Mouse (Mus musculus): Measurements from ENCODE around the gene Abcg5.

Abcg5 gene

DNA sequence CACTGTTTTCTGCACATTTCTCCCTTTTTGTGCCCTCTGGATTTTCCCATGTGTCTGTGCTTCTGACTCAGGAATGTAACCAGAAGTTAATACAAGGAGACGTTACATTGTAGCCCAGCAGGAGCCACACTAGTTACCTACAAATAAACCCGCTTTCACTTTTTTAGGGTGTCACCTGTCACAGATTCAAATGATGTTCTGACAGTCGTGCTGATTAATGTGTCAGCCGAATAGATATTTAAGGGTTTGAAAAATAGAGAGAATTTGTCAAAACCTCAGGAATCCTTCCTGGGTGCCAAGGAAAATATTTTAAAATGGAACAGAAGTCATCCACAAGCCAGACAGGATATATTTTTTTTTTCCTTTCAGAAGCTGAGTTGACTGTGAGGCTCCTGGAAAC is 2.5 kb upstream of the Abcg5 start:
- no peak for DNase-seq (ENCODE audit: low read depth, low spot score)

DNA sequence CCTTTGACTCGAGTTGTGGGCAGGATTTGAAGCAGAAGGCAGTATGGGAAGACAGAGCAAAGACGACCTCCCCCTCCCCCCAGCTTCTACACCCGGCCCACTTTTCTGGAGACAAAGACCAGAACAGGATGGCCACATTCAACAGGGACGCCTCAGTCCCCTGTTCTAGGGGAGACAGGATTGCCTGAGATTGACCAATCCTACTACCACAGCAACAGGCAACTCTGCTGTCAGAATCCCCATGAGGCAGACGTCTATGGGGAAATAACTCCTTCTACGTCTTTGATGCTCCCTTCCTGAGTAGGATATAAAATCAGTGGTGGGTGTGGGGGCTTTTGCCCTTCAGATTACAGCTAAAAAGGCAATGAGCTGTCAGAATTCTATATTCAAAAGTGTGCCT is 1.5 kb upstream of the Abcg5 start:
- DNase-seq (ENCODE audit: low read depth, low spot score), result no peak

DNA sequence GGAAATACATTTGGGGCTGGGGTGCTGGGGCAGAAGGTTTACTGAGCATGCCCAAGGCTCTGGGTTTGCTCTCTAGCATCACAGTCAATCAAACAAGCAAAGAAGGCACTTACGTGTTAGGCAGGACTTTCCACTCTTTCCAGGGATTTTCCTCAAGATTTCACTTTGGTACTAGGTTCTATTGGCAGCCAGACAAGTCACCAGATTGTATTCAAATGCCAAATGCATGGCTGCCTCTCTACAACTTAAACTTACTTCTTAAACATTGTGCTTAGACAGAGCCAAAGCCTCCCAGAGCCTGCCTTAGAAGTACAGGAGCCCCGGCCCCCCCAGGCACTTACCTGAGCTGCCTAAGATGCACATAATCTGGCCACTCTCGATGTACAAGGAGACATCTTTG is 1.1 kb downstream of the Abcg5 start:
- no peak for DNase-seq (ENCODE audit: low read depth, low spot score)

- DNase-seq (ENCODE audit: low read depth, low spot score), result no peak
These were observed 5.2 kb downstream of the Abcg5 start for GRCm38 (mm10) chr17:84677595-84677994.

DNA sequence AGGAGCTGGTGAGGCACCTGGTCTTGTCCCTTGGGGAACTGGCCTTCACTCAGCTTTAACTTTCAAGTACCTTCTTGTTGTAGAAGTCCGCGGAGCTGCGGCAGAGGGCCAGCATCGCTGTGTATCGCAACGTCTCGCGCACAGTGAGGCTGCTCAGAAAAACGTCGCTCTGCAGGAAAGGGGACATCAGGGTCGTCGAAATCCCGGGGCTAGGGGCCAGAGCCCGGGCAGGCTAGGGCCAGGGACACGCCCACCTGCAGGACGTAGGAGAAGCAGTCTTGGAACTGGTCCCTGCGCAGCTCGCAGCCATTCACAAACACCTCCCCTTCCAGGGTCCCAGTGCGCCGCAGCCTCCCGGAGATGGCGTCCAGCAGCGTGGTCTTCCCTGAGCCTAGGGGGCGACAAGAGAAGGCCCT is 6.9 kb downstream of the Abcg5 start, which contains the start of gene Abcg8:
Gene Abcg8, plus strand, starts transcription at position 352 of the 416 bp plus-strand sequence.
- no peak for DNase-seq (ENCODE audit: low read depth, low spot score)

GRCm38 (mm10) chr17:84675204-84675603 is 7.6 kb downstream of the Abcg5 start:
- no peak for DNase-seq (ENCODE audit: low read depth, low spot score)

GRCm38 (mm10) chr17:84674048-84674447 is 8.8 kb downstream of the Abcg5 start:
- DNase-seq (ENCODE audit: low read depth, low spot score), result no peak

DNA sequence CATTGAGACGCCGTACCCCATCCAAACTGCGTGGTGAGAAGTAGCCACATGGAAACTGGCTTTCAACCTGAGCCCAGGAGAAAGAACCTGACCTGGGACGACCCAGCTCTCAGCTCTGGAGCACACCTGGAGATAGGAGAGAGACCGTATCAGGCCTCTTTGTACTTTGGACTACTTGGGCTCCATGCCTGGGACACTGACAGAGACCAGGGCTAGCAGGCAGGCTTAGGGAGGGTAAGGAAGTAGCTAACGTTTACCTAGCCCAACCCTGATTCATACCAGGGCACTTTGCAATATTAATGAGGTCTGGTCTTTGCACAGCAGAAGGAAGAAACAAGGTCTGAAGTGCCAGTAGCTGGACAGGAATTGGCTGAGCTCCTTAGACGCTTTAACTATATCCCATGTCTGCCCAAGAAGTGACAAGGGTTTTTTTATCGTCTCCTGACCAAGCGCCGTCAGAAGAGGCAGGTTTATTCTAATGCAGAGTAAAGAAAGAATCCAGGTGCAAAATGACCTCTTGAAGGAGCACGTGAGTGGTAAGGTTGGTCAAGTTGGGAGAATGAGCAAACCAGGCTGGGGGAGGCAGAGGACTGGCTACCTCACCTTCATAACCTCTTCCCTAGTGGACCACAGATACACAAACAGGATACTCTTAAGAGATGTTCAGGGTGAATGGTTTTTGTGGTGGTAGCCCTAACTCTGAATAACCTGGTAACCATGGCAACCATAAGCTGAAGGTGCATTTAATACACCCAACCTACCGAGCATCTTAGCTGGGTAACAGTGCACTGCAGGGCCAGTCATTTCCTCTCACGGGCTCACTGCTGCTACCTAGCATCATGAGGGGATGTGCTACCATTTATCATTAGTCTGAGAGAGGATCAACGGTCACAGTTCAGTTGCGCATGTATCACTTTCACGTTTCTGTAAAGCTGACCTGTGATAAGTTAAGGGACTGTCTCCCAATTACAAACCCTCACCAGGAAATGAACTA is 10.1 kb downstream of the Abcg5 start:
- no peak for DNase-seq (ENCODE audit: low read depth, low spot score)

DNA sequence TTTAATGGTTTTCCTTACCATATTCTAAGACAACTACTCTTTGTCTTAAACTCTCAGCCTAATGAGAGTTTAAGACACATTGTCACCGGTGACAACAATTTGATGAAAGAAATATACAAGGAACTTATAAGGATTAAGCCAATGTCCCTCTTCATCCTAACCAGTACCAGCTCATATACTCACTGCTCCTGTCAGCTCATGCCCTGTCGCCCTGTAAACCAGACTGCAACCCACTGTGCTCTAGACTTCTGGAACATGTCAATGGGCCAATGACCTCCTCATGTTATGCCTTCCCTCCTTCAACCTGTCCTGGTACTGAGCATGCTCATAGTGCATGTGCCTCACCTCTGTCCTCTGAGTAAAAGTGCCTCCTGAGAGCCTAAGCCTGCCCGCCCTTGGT is 15.0 kb downstream of the Abcg5 start:
- DNase-seq (ENCODE audit: low read depth, low spot score), result no peak

- no peak for DNase-seq (ENCODE audit: low read depth, low spot score)
These were observed 17.1 kb downstream of the Abcg5 start for GRCm38 (mm10) chr17:84665691-84666090.

DNA sequence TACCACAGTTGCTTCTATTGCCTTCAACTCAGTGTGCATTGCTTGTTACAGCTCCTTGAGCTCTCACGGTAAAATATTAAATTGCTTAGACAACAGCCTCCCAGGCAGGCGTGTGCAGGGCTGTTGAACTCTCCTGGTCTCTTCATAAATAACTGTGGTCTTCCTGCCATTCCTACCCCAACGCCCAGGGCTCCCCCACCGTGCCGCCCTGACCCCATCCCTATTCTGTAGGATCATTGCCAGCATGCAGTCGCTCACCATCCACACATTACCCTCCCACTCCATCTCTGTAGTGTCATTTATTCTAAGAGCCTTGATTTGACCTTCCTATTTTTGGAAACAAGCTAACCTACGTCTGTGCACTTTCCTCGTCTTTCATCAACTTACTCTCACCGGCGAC is 17.8 kb downstream of the Abcg5 start:
- DNase-seq (ENCODE audit: low read depth, low spot score), result no peak

- DNase-seq (ENCODE audit: low read depth, low spot score), result no peak
These were observed 23.9 kb downstream of the Abcg5 start for GRCm38 (mm10) chr17:84658951-84659350.

GRCm38 (mm10) chr17:84658195-84658594 is 24.6 kb downstream of the Abcg5 start:
- DNase-seq (ENCODE audit: low read depth, low spot score), result no peak

- DNase-seq (ENCODE audit: low read depth, low spot score), result no peak
These were observed 25.0 kb downstream of the Abcg5 start for GRCm38 (mm10) chr17:84657782-84658181.

GRCm38 (mm10) chr17:84657422-84657732 is 25.4 kb downstream of the Abcg5 start:
- DNase-seq (ENCODE audit: low read depth, low spot score), result no peak

GRCm38 (mm10) chr17:84656653-84657421 is 26.0 kb downstream of the Abcg5 start:
- no peak for DNase-seq (ENCODE audit: low read depth, low spot score)

DNA sequence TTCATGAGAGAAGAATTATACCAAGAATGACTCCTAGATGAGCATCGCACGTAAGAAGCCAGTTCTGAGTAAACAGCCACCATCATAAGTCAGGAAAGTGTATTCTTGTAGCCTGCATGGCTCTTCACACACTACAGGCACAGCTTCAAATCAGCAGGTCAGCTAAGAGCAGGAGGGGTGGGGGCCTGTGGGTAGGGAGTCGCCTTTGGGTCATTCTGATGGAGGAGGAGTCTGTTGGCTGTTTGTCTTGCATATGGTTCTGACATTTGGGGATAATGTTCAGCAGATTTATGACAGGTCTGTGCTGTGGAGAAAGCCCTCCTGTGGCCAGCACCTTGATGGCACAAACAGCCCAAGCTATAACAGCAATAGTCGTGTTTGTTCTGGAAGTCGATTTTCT is 26.6 kb downstream of the Abcg5 start:
- DNase-seq (ENCODE audit: low read depth, low spot score), result no peak

DNA sequence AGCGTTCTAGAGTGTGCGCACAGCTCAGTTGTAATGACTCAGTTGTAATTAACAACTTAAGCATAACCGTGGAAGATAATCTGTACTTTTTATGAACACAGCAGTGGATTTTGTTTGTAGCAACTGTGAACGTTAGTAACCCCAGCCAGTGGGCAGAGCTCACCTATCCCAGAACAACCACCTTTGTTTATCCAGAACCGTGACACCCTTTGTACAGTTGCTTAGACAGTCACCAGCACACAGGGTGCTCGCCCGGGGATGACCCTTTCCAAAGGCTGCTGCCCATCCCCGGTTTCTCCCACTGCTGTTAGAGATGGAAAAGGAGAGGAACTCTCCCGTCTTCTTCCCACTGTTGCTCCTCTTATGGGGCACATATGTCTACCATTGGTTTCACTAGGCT is 29.3 kb downstream of the Abcg5 start:
- DNase-seq (ENCODE audit: low read depth, low spot score), result no peak

DNA sequence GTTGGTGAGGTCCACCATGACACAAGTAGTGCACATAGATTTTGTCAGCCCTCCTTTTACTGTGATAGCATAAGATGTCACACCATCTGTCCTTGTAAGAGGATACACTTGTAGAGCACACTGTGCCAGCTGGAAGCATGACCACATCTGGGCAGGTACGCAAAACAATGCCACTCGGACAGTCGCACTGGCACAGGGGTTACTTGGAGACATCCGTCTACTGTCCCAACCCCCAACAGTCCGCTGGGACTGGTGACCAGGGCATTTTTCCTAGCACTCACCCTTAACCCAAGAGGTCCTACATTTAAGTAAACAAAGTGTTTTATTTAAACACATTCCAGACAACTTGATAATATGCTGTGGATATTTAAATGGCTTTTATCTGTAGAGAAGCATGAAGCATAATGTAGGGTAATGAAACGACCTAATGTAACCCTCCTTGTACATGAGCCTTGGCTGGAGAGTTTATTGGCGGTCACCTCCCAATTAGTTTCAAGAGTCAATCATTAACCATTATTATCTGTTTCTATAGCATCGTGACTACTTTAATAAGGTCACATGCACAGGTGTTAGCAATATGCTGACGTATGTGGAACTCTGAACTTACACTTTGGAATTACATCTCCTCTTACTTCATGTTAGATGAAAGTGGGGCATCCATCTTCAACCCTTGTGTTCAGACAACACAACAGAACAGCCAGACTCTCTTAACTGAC is 32.4 kb downstream of the Abcg5 start:
- DNase-seq (ENCODE audit: low read depth, low spot score), result no peak

DNA sequence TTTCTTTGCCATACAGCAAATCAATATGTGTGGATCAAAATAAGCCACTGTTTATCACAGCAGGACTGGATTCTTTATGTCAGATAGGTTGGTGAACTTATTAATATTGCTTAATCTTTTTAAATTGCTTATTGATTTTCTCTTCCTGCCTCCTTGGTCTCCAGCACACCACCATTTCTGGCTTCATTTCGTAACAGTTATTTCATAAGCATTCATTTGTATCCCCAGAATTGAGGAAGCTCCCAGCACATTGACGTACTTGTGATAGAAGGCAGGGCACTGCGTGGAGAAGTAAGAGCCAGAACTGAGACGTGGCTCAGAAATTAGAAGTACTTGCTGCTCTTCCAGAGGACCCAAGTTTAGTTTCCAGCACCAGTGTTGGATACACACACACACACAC is 35.2 kb downstream of the Abcg5 start:
- DNase-seq (ENCODE audit: low read depth, low spot score), result no peak

- DNase-seq (ENCODE audit: low read depth, low spot score), result no peak
These were observed 36.3 kb downstream of the Abcg5 start for GRCm38 (mm10) chr17:84646477-84646876.

- DNase-seq (ENCODE audit: low read depth, low spot score), result no peak
These were observed 36.9 kb downstream of the Abcg5 start for GRCm38 (mm10) chr17:84645894-84646293.
